Mouse (Mus musculus) liver, postnatal 0 days (tissue): ENCODE data around the gene Rgs7. TPM values are rescaled to one million over a fixed set of nuclear protein-coding genes. Genes with fewer than 3 reads are reported as not detected.

Source experiments
- ATAC-seq: fragments of 200-750 bp; cut with Nextera tagmentation; 2 replicates; pipeline ENCODE4 v1.8.0; 2017; ENCODE audit warnings: mild to moderate bottlenecking, moderate library complexity
- DNase-seq: peaks from one replicate; pipeline ENCODE4 v3.0.0-alpha.2; 2016
- H3K27ac ChIP-seq: fragments of 300-500 bp; sonication (generic); 2 replicates; pipeline ENCODE4 v1.5.1; 2014; ENCODE audit warnings: antibody characterized with exemption, moderate library complexity, mild to moderate bottlenecking, low read depth
- H3K27me3 ChIP-seq: fragments of 300-500 bp; sonication (generic); 2 replicates; pipeline ENCODE4 v1.6.1; 2014; ENCODE audit warnings: low read length, control low read depth, mixed read lengths; ENCODE audit not compliant: insufficient read depth
- H3K36me3 ChIP-seq: fragments of 300-500 bp; sonication (generic); replicated peaks from 2 replicates; pipeline ENCODE4 v1.6.1; 2014; ENCODE audit warnings: mild to moderate bottlenecking, control low read depth, low read length, moderate library complexity, mixed read lengths; ENCODE audit not compliant: insufficient read depth
- H3K4me1 ChIP-seq: fragments of 300-500 bp; sonication (generic); 2 replicates; pipeline ENCODE4 v1.6.1; 2014; ENCODE audit warnings: antibody characterized with exemption, mild to moderate bottlenecking, control low read depth; ENCODE audit not compliant: insufficient read depth
- H3K4me2 ChIP-seq: fragments of 300-500 bp; sonication (generic); 2 replicates; pipeline ENCODE4 v1.6.1; 2014; ENCODE audit warnings: low read depth, mild to moderate bottlenecking, low read length, moderate library complexity, mixed read lengths
- H3K4me3 ChIP-seq: fragments of 300-500 bp; sonication (generic); 2 replicates; pipeline ENCODE4 v1.5.1; 2014; ENCODE audit warnings: low read depth, low read length
- H3K9ac ChIP-seq: fragments of 300-500 bp; sonication (generic); replicated peaks from 2 replicates; pipeline ENCODE4 v1.6.1; 2014; ENCODE audit warnings: mild to moderate bottlenecking, moderate library complexity
- H3K9me3 ChIP-seq: fragments of 300-500 bp; sonication (generic); 2 replicates; pipeline ENCODE4 v1.6.1; 2016; ENCODE audit warnings: mild to moderate bottlenecking, control low read depth, low read length, mixed read lengths
- CTCF ChIP-seq: sonication (generic); IDR thresholded peaks from 2 replicates; pipeline ENCODE4 v1.5.1; 2016; ENCODE audit warnings: antibody characterized with exemption, low read depth
- EP300 ChIP-seq: IDR thresholded peaks from 2 replicates; pipeline ENCODE4 v1.6.1; 2016; ENCODE audit warnings: antibody characterized with exemption, low read depth, mild to moderate bottlenecking
- WGBS: fragments of 180-500 bp; shearing (Covaris S2); extraction: QIAGEN DNeasy Blood & Tissue Kit; methylation state at CpG from one replicate; pipeline ENCODE4 v1.1.7; 2014; ENCODE audit not compliant: insufficient replicate concordance; 5-methylcytosine and 5-hydroxymethylcytosine counted together
- polyA plus RNA-seq: library from polyadenylated mRNA; unstranded; fragments of >200 nt; fragmentation: Nextera tagmentation; extraction: Ambion mirVana; gene quantifications from 2 replicates; pipeline ENCODE4 v1.2.1, GENCODE M21; 2015

Gene Rgs7
- polyA plus RNA-seq, 1 experiment from 2014 or later: not detected

DNA sequence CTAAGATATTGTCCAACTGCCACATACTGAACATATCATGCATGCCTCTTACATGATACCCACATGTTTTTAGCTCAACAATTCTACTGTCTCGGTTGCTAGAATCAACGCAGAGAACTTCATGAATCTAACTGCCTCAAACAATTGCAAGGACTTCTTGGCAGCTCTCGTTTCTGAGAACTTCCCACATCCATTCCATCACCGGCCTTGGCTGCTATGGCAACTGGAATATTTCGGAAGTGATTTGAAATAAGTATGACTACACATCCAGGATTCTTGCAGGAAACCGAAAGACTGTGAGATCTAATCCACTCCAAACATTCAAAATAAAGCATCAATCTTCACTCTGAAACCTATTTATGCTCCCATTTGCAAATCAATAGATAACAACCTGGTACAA lies 50.3 kb downstream of the Rgs7 start:
- no peak overlapping the region for H3K9ac ChIP-seq
- H3K36me3 ChIP-seq: no peaks in the 10 kb centered on the region
- 79% methylated on average over 6 of the region's 6 CpGs for WGBS
- H3K9me3 ChIP-seq: no peaks in the 10 kb centered on the region
- H3K27me3 ChIP-seq: no peaks in the 10 kb centered on the region
- H3K4me3 ChIP-seq: no peak overlapping the region
- H3K4me2 ChIP-seq: no peak overlapping the region
- H3K27ac ChIP-seq: no peak overlapping the region
- no peaks in the 10 kb centered on the region for H3K4me1 ChIP-seq
- TF ChIP-seq EP300 (no peak), CTCF (no peak)
- DNase-seq (no peak), ATAC-seq (no peak)

GRCm38 (mm10) chr1:175433622-175434204 lies 58.6 kb downstream of the Rgs7 start:
- TF ChIP-seq EP300 (no peak), CTCF (no peak)
- H3K9ac ChIP-seq: no peak overlapping the region
- H3K4me2 ChIP-seq: no peak overlapping the region
- no peaks in the 10 kb centered on the region for H3K4me1 ChIP-seq
- no peaks in the 10 kb centered on the region for H3K27me3 ChIP-seq
- WGBS: 79% methylated on average over 14 of the region's 14 CpGs
- no peaks in the 10 kb centered on the region for H3K36me3 ChIP-seq
- DNase-seq (no peak), ATAC-seq (no peak)
- no peaks in the 10 kb centered on the region for H3K9me3 ChIP-seq
- no peak overlapping the region for H3K4me3 ChIP-seq
- no peak overlapping the region for H3K27ac ChIP-seq

DNA sequence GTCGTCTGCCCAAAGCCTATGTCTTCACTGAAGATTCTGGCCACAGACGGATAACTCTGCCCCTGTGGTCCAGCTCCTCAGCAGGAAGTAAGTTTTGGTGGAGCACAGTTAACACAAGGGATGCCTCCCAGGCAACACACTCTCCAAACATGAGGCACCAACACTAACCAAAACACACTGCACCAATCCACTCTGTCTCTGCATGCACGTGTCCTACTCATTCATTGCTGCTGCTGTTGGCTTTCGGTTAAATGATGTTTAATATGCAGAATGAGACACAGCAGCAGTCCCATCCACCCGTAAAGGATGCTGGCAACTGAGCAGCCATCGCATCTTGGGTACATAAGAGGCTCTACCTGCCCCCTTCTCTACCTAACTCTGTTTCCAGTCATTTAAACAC lies 59.2 kb downstream of the Rgs7 start:
- Histone ChIP-seq H3K9me3 (no peaks in the 10 kb centered on the region), H3K4me1 (no peaks in the 10 kb centered on the region), H3K27me3 (no peaks in the 10 kb centered on the region), H3K4me2 (no peak overlapping the region), H3K9ac (no peak overlapping the region), H3K4me3 (no peak overlapping the region), H3K36me3 (no peaks in the 10 kb centered on the region), H3K27ac (no peak overlapping the region)
- ATAC-seq (no peak), DNase-seq (no peak)
- WGBS: 70% methylated on average over 6 of the region's 6 CpGs
- no peak for TF ChIP-seq EP300

DNA sequence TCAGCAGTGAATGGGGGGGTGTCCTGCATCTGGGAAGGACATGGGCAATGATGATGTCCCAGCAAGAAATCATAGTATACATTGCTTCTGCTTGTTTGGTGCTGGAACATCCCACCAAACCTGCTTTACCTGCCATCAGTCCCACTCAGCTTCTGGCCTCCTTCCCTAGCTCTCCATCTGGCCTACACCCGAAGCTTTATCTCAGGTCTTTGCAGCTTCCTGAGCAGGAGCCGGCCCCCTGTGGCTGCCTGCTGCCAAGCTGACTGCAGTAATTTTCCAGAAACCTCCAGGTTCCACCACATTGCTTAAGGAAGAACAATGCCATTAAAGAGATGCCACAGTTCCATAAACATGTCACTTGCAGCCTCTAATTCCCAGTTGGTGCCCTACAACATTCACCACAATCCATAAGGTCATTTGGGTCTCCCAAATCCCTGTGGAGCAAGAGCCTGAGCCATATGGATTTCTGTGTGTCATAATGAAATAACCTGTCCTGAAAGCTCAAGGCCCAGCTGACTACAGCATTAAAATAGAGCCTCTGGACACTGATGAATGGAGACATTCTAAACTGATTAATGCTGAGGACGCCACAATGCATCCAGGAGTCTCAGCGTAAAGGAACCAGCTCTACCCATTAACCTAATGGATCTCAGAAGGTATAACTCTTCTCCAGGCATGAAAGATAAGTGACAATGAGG lies 60.8 kb downstream of the Rgs7 start:
- DNase-seq: no peak
- Histone ChIP-seq H3K4me3 (no peak overlapping the region), H3K27me3 (no peaks in the 10 kb centered on the region), H3K9ac (no peak overlapping the region), H3K36me3 (no peaks in the 10 kb centered on the region), H3K4me1 (no peaks in the 10 kb centered on the region), H3K27ac (no peak overlapping the region), H3K4me2 (no peak overlapping the region), H3K9me3 (no peaks in the 10 kb centered on the region)
- TF ChIP-seq CTCF (no peak), EP300 (no peak)
- 61% methylated on average over 4 of the region's 4 CpGs for WGBS
- no peak for ATAC-seq

DNA sequence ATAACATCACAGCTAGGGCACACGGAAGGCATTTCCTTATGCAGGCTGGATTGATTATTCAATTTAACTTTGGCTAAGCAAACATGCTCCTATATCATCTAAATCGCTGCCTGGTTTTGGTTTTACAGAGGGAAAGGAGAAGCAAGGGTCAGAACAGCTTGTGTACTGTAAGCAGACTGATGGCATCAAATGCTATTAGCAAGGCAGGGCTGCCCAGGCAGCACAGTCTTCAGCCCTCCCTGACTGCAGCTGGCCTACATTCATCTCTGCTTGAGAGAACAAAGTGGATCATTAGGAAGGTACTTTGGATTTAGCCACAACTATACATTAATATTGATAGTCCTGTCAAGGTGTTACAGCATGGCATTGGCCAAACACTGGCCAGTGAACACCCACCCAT lies 65.2 kb downstream of the Rgs7 start:
- Histone ChIP-seq H3K9ac (no peak overlapping the region), H3K27me3 (no peaks in the 10 kb centered on the region), H3K9me3 (no peaks in the 10 kb centered on the region), H3K4me1 (no peaks in the 10 kb centered on the region), H3K4me3 (no peak overlapping the region), H3K4me2 (no peak overlapping the region), H3K36me3 (no peaks in the 10 kb centered on the region), H3K27ac (no peak overlapping the region)
- 56% methylated on average over 2 of the region's 2 CpGs for WGBS
- DNase-seq (no peak), ATAC-seq (no peak)
- TF ChIP-seq CTCF: no peak
- no peak for TF ChIP-seq EP300

GRCm38 (mm10) chr1:175426393-175426792 lies 65.9 kb downstream of the Rgs7 start:
- no peaks in the 10 kb centered on the region for H3K4me1 ChIP-seq
- WGBS: 71% methylated on average over 4 of the region's 4 CpGs
- no peak overlapping the region for H3K27ac ChIP-seq
- TF ChIP-seq EP300: no peak
- no peak for TF ChIP-seq CTCF
- DNase-seq: no peak
- H3K9me3 ChIP-seq: no peaks in the 10 kb centered on the region
- H3K4me2 ChIP-seq: no peak overlapping the region
- H3K9ac ChIP-seq: no peak overlapping the region
- H3K4me3 ChIP-seq: no peak overlapping the region
- no peaks in the 10 kb centered on the region for H3K27me3 ChIP-seq
- no peak for ATAC-seq
- H3K36me3 ChIP-seq: no peaks in the 10 kb centered on the region

DNA sequence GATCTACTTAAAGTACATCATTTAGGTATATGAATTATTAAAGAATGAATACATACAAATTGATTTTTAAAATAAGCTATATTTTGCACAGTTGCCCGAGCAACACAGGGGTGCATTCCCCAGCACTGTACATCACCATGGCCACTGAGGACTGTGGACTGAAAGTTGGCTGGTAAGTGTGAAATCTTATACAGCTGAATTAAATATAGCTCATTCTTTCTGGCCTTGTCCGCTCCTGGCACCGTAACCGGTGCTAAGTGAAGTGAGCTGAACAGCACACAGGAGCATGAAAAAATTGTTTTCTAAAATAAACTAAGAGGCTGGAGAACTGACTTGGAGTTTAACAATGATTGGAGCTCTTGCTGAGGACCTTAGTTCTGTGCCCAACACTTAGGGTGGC lies 71.4 kb downstream of the Rgs7 start:
- ATAC-seq: no peak
- Histone ChIP-seq H3K27me3 (no peaks in the 10 kb centered on the region), H3K4me2 (no peak overlapping the region), H3K36me3 (no peaks in the 10 kb centered on the region), H3K9me3 (no peaks in the 10 kb centered on the region), H3K27ac (no peak overlapping the region), H3K9ac (no peak overlapping the region), H3K4me1 (no peaks in the 10 kb centered on the region), H3K4me3 (no peak overlapping the region)
- 84% methylated on average over 4 of the region's 4 CpGs for WGBS
- no peak for TF ChIP-seq EP300
- DNase-seq: no peak
